Comparison of ENCODE assay signal across 13 mouse cellular contexts in genomic region chr11:118721898-118722297, GRCm38 (mm10).
"Had no signal": no experiment of that assay in that cellular context is flagged by ENCODE, and none has a peak within 500 bp of the region (broad histone marks: within the 10 kb centered on the region; RNA-seq: fewer than 3 reads in every experiment).

No protein-coding gene starts in this region.

- H3K36me3 ChIP-seq: limb, embryonic 15.5 days; liver, embryonic 13.5 days; midbrain, embryonic 12.5 days had no signal

- H3K4me2 ChIP-seq: limb, embryonic 15.5 days; liver, embryonic 13.5 days; midbrain, embryonic 12.5 days had no signal

- DNase-seq: kidney, adult 8-10 months; kidney, postnatal 25 days; liver, embryonic 13.5 days; liver, postnatal 0 days; lung, postnatal 10 days; right cerebral cortex, adult 18-20 months; right cerebral cortex, postnatal 25 days; thymus, postnatal 14 days had no signal

- H3K9ac ChIP-seq: limb, embryonic 15.5 days; liver, embryonic 13.5 days; liver, postnatal 0 days; midbrain, embryonic 12.5 days had no signal

- H3K4me3 ChIP-seq: left cerebral cortex, adult 2 months; limb, embryonic 15.5 days; liver, embryonic 13.5 days; megakaryocyte, embryonic 14.5 days; midbrain, embryonic 12.5 days had no signal

- H3K27me3 ChIP-seq: limb, embryonic 15.5 days; liver, embryonic 13.5 days; midbrain, embryonic 12.5 days had no signal

- H3K27ac ChIP-seq: left cerebral cortex, adult 2 months; limb, embryonic 15.5 days; liver, embryonic 13.5 days; macrophage; midbrain, embryonic 12.5 days had no signal

- H3K9me3 ChIP-seq: limb, embryonic 15.5 days; liver, embryonic 13.5 days; megakaryocyte, embryonic 14.5 days; midbrain, embryonic 12.5 days had no signal

- H3K4me1 ChIP-seq: limb, embryonic 15.5 days; megakaryocyte, embryonic 14.5 days had no signal

- ATAC-seq: liver, postnatal 0 days had no signal
